Mouse (Mus musculus) C2C12 (cell line): ENCODE measurements around the gene Gm4871.

Experiments used
- CTCF ChIP-seq: IDR thresholded peaks from one replicate; pipeline ENCODE4 v1.5.1; 2011; ENCODE audit not compliant: control insufficient read depth, insufficient read depth, insufficient read length
- FOSL1 ChIP-seq: IDR thresholded peaks from one replicate; pipeline ENCODE4 v1.8.0; 2011; ENCODE audit warnings: mild to moderate bottlenecking, low read length; ENCODE audit not compliant: poor library complexity, insufficient read depth, severe bottlenecking
- MAX ChIP-seq: IDR thresholded peaks from one replicate; pipeline ENCODE4 v1.6.1; 2011; ENCODE audit warnings: mild to moderate bottlenecking, control low read depth
- MYOD1 ChIP-seq: IDR thresholded peaks from one replicate; pipeline ENCODE4 v1.6.1; 2011; ENCODE audit warnings: low read depth; ENCODE audit not compliant: control insufficient read depth, insufficient read length
- USF1 ChIP-seq: IDR thresholded peaks from one replicate; pipeline ENCODE4 v1.6.1; 2011; ENCODE audit warnings: low read depth, mild to moderate bottlenecking, control low read depth, moderate library complexity

GRCm38 (mm10) chr5:144987561-144987960 lies 45.0 kb downstream of the Gm4871 start:
- no peak for TF ChIP-seq CTCF
- no peak for TF ChIP-seq USF1
- TF ChIP-seq MAX = no peak
- no peak for TF ChIP-seq FOSL1
- no peak for TF ChIP-seq MYOD1
